Mouse (Mus musculus) kidney, postnatal 0 days (tissue): ENCODE measurements around the gene Mosmo. TPM values are rescaled to one million over a fixed set of nuclear protein-coding genes. Genes with fewer than 3 reads are reported as not detected.

Experiments
- ATAC-seq: fragments of 200-750 bp; cut with Nextera tagmentation; replicated peaks from 2 replicates; pipeline ENCODE4 v1.8.0; 2017; ENCODE audit warnings: low read depth, moderate number of reproducible peaks, moderate TSS enrichment, moderate library complexity; ENCODE audit not compliant: low FRiP score
- DNase-seq: peaks from one replicate; pipeline ENCODE4 v3.0.0-alpha.2; 2016; ENCODE audit warnings: low spot score
- H3K27ac ChIP-seq: fragments of 300-500 bp; sonication (generic); 2 replicates; pipeline ENCODE4 v1.5.1; 2014; ENCODE audit warnings: mild to moderate bottlenecking
- H3K27me3 ChIP-seq: fragments of 300-500 bp; sonication (generic); 2 replicates; pipeline ENCODE4 v1.6.1; 2014; ENCODE audit warnings: low read length, mixed read lengths; ENCODE audit not compliant: insufficient read depth
- H3K36me3 ChIP-seq: fragments of 300-500 bp; sonication (generic); 2 replicates; pipeline ENCODE4 v1.6.1; 2014; ENCODE audit warnings: low read length, mixed read lengths; ENCODE audit not compliant: insufficient read depth
- H3K4me1 ChIP-seq: fragments of 300-500 bp; sonication (generic); replicated peaks from 2 replicates; pipeline ENCODE4 v1.6.1; 2014; ENCODE audit warnings: antibody characterized with exemption, low read length, mixed read lengths; ENCODE audit not compliant: insufficient read depth
- H3K4me2 ChIP-seq: fragments of 300-500 bp; sonication (generic); 2 replicates; pipeline ENCODE4 v1.6.1; 2014; ENCODE audit warnings: mild to moderate bottlenecking, low read length, moderate library complexity, mixed read lengths
- H3K4me3 ChIP-seq: fragments of 300-500 bp; sonication (generic); replicated peaks from 2 replicates; pipeline ENCODE4 v1.5.1; 2014; ENCODE audit warnings: low read depth, low read length
- H3K9ac ChIP-seq: fragments of 300-500 bp; sonication (generic); 2 replicates; pipeline ENCODE4 v1.6.1; 2014; ENCODE audit warnings: low read depth, low read length
- H3K9me3 ChIP-seq: fragments of 300-500 bp; sonication (generic); replicated peaks from 2 replicates; pipeline ENCODE4 v1.6.1; 2016; ENCODE audit warnings: low read length, inconsistent platforms, mixed read lengths
- CTCF ChIP-seq: IDR thresholded peaks from 2 replicates; pipeline ENCODE4 v1.5.1; 2016; ENCODE audit warnings: antibody characterized with exemption, low read depth, mild to moderate bottlenecking, moderate library complexity
- WGBS: fragments of 180-500 bp; shearing (Covaris S2); extraction: QIAGEN DNeasy Blood & Tissue Kit; methylation state at CpG from one replicate; pipeline ENCODE4 v1.1.7; 2014; 5-methylcytosine and 5-hydroxymethylcytosine counted together
- polyA plus RNA-seq: library from polyadenylated mRNA; unstranded; fragments of >200 nt; fragmentation: Nextera tagmentation; extraction: Ambion mirVana; gene quantifications from 2 replicates; pipeline ENCODE4 v1.2.1, GENCODE M21; 2015

The Mosmo gene
- polyA plus RNA-seq, 1 experiment from 2014 or later: 16.2 TPM

DNA sequence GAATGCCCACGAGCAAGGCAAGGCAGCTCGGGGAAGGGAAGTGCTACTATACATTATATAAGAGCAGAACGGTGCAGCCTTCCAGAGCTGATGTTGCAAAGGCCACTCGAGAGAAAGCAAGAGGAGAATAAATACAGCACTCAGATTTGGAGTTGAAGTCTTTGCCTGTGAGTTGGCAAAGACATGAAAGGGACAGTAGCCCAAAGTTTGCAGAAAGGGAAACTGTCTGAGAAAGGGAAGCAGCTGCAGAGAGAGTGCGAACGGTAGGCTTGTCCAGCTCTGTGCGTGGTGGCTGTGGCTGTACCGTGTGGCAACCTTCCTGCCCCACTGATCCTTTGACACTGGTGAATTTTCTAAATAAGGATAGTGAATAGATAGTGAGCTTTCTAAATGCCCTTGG, 1.6 kb downstream of the Mosmo start:
- no peak for ATAC-seq
- Histone ChIP-seq H3K9me3 (no peaks in the 10 kb centered on the region), H3K4me1 (no peaks in the 10 kb centered on the region), H3K36me3 (no peaks in the 10 kb centered on the region), H3K9ac (0 out of 2 replicates have a peak overlapping the region, but pooled peaks have one; percentile 89), H3K4me3 (peak overlapping the region; percentile 76), H3K27me3 (no peaks in the 10 kb centered on the region), H3K27ac (no peak overlapping the region), H3K4me2 (peak overlapping the region; percentile 87)
- 40% methylated on average over 8 of the region's 8 CpGs for WGBS
- no peak for DNase-seq
- no peak for TF ChIP-seq CTCF

- ATAC-seq (no peak), DNase-seq (no peak)
- Histone ChIP-seq H3K27me3 (no peaks in the 10 kb centered on the region), H3K36me3 (no peaks in the 10 kb centered on the region), H3K9me3 (no peaks in the 10 kb centered on the region), H3K4me2 (no peak overlapping the region), H3K9ac (no peak overlapping the region), H3K27ac (no peak overlapping the region), H3K4me1 (no peaks in the 10 kb centered on the region), H3K4me3 (no peak overlapping the region)
- TF ChIP-seq CTCF: no peak
- WGBS: 65% methylated on average over 4 of the region's 4 CpGs
Measured at GRCm38 (mm10) chr7:120682002-120682401, 4.6 kb downstream of the Mosmo start.

DNA sequence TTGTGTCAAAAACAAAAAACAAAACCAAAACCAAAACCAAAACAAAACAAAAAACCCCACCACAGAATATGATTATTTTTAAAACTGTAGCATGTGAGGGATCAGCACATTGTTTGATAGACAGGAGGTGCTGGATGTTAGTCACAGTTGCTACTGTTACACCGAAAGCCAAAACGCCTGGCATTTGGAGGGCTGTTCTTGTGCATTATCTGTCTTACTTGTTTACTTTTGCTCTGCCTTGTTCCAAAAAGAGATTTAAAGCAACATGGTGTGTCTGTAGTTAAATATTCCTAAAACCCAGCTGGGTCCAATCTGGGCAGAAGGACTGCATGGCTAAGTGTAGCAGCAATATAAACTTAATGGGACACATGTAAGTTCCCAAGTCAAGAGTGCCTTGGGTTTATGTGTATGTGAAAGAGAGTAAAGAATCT, 7.3 kb downstream of the Mosmo start:
- no peak overlapping the region for H3K9ac ChIP-seq

DNA sequence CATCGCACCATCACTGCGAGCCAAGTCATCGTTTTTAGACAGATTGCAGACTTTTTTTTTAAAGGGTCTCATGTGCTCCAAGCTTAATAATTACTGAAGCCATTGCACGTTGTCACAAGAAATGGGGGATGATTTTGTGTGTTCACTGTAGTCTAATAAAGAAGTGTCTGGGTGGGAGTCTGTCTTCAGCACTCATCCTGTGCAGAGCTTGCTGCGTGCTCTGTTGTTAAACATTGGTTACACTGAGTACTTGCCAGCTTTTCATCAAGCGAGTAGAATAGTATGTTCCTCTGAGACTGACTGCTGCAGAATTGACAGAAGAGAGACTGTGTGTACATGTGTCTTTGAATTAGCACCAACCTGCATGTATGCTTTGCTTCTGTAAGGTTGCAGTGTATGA, 7.8 kb downstream of the Mosmo start:
- H3K27ac ChIP-seq: no peak overlapping the region
- no peak for TF ChIP-seq CTCF
- no peak overlapping the region for H3K4me3 ChIP-seq
- ATAC-seq (no peak), DNase-seq (no peak)
- 59% methylated on average over 6 of the region's 6 CpGs for whole genome bisulfite sequencing
- no peak overlapping the region for H3K9ac ChIP-seq
- H3K9me3 ChIP-seq: no peaks in the 10 kb centered on the region
- no peaks in the 10 kb centered on the region for H3K27me3 ChIP-seq
- H3K36me3 ChIP-seq: no peaks in the 10 kb centered on the region
- H3K4me1 ChIP-seq: no peaks in the 10 kb centered on the region
- no peak overlapping the region for H3K4me2 ChIP-seq

More for the DNA sequence above, 7.3 kb downstream of the Mosmo start:
- Histone ChIP-seq H3K27ac (peak overlapping the region; percentile 15; the same call in 1 of the 2 replicates), H3K9me3 (no peaks in the 10 kb centered on the region), H3K4me2 (no peak overlapping the region), H3K27me3 (no peaks in the 10 kb centered on the region), H3K4me1 (no peaks in the 10 kb centered on the region), H3K36me3 (no peaks in the 10 kb centered on the region), H3K4me3 (no peak overlapping the region)
- whole genome bisulfite sequencing: 68% methylated on average over 2 of the region's 2 CpGs
- DNase-seq (peak; percentile 71), ATAC-seq (no peak)
- TF ChIP-seq CTCF: no peak

DNA sequence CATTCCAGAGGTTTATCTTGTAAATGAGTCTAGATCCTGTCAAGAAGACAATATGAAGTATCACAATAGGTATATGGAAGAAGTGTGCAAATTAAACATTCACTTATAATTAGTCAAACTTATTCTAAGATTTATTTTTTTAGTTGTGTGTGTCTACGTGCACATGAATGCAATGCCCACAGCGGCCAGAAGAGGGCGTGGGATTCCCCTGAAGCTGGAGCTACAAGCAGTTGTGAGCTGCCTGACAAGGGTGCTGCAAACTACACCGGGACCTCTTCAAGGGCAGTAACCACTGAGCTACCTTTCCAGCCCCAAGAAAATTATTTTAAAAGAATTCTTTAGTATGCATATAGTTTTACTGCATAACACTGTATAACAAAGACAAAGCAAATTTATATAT, 13.2 kb downstream of the Mosmo start:
- Histone ChIP-seq H3K27ac (no peak overlapping the region), H3K4me3 (no peak overlapping the region), H3K4me1 (no peaks in the 10 kb centered on the region), H3K9ac (no peak overlapping the region), H3K4me2 (no peak overlapping the region), H3K27me3 (no peaks in the 10 kb centered on the region), H3K36me3 (no peaks in the 10 kb centered on the region), H3K9me3 (no peaks in the 10 kb centered on the region)
- 78% methylated on average over 4 of the region's 4 CpGs for WGBS
- DNase-seq (no peak), ATAC-seq (no peak)
- peak; percentile 33; the same call in 1 of the 2 replicates for TF ChIP-seq CTCF

GRCm38 (mm10) chr7:120693831-120694375, 16.5 kb downstream of the Mosmo start:
- TF ChIP-seq CTCF: no peak
- 94% methylated on average over 5 of the region's 5 CpGs for WGBS

DNA sequence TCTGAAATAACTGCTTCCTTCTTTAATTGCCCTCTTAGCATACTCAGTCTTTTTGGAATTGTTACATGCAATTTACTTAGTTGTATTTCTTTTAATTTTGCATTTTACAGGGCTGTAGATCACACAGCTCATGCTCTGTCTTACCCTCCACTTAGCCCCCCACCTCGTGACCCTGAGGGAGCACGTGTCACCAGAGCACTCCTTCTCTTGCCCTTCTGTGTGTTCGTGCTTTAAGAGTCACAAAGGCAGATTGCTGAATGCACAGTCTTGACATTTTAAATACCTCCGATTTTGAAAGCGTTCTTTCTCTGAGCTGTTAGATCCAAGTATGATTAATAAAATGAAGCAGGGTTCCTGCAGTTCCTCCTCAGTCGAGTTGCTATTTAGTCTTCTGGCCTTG, 17.8 kb downstream of the Mosmo start:
- no peak overlapping the region for H3K4me2 ChIP-seq
- H3K27ac ChIP-seq: no peak overlapping the region
- WGBS: 36% methylated on average over 6 of the region's 6 CpGs
- no peak overlapping the region for H3K4me3 ChIP-seq
- H3K9me3 ChIP-seq: no peaks in the 10 kb centered on the region
- DNase-seq (no peak), ATAC-seq (no peak)
- TF ChIP-seq CTCF: no peak
- no peaks in the 10 kb centered on the region for H3K4me1 ChIP-seq
- H3K27me3 ChIP-seq: no peaks in the 10 kb centered on the region
- no peak overlapping the region for H3K9ac ChIP-seq
- no peaks in the 10 kb centered on the region for H3K36me3 ChIP-seq

More at GRCm38 (mm10) chr7:120693831-120694375, 16.5 kb downstream of the Mosmo start:
- Histone ChIP-seq H3K9me3 (no peaks in the 10 kb centered on the region), H3K9ac (no peak overlapping the region), H3K4me1 (no peaks in the 10 kb centered on the region), H3K4me2 (no peak overlapping the region), H3K27ac (no peak overlapping the region), H3K27me3 (no peaks in the 10 kb centered on the region), H3K36me3 (no peaks in the 10 kb centered on the region), H3K4me3 (no peak overlapping the region)
- no peak for ATAC-seq
- no peak for DNase-seq
